Mouse (Mus musculus) limb, embryonic 14.5 days (tissue): ENCODE data around the gene Prkrip1. TPM values are rescaled to one million over a fixed set of nuclear protein-coding genes. Genes with fewer than 3 reads are reported as not detected.
"Not testable (repeated sequence)": the region's sequence is repeated elsewhere in the genome, so short reads cannot be mapped to it uniquely, and the experiment has no call there.

Experiments
- ATAC-seq: fragments of 200-750 bp; cut with Nextera tagmentation; 2 replicates; pipeline ENCODE4 v1.8.0; 2017; ENCODE audit warnings: low read depth, moderate number of reproducible peaks, moderate TSS enrichment; ENCODE audit not compliant: low FRiP score
- DNase-seq: peaks from one replicate; pipeline ENCODE4 v3.0.0-alpha.2; 2015; ENCODE audit warnings: low spot score
- H3K27ac ChIP-seq: fragments of 300-500 bp; sonication (generic); replicated peaks from 2 replicates; pipeline ENCODE4 v1.5.1; 2014; ENCODE audit warnings: low read depth, mild to moderate bottlenecking, low read length, moderate library complexity, mixed read lengths
- H3K27me3 ChIP-seq: fragments of 300-500 bp; sonication (generic); 2 replicates; pipeline ENCODE4 v1.6.1; 2014; ENCODE audit warnings: low read length, mixed read lengths; ENCODE audit not compliant: control insufficient read depth, insufficient read depth
- H3K36me3 ChIP-seq: fragments of 300-500 bp; sonication (generic); 2 replicates; pipeline ENCODE4 v1.6.1; 2014; ENCODE audit warnings: mild to moderate bottlenecking, low read length, moderate library complexity, mixed read lengths; ENCODE audit not compliant: control insufficient read depth, insufficient read depth
- H3K4me1 ChIP-seq: fragments of 300-500 bp; sonication (generic); 2 replicates; pipeline ENCODE4 v1.6.1; 2014; ENCODE audit warnings: antibody characterized with exemption, low read length, mixed read lengths; ENCODE audit not compliant: control insufficient read depth, insufficient read depth
- H3K4me2 ChIP-seq: fragments of 300-500 bp; sonication (generic); replicated peaks from 2 replicates; pipeline ENCODE4 v1.6.1; 2014; ENCODE audit warnings: low read depth, mild to moderate bottlenecking, low read length, moderate library complexity; ENCODE audit not compliant: severe bottlenecking
- H3K4me3 ChIP-seq: fragments of 300-500 bp; sonication (generic); replicated peaks from 2 replicates; pipeline ENCODE4 v1.5.1; 2014; ENCODE audit warnings: low read length
- H3K9ac ChIP-seq: fragments of 300-500 bp; sonication (generic); 2 replicates; pipeline ENCODE4 v1.6.1; 2014; ENCODE audit warnings: mild to moderate bottlenecking, low read depth, low read length, moderate library complexity; ENCODE audit not compliant: severe bottlenecking
- H3K9me3 ChIP-seq: fragments of 300-500 bp; sonication (generic); 2 replicates; pipeline ENCODE4 v1.6.1; 2016; ENCODE audit warnings: low read length; ENCODE audit not compliant: control insufficient read depth
- POLR2A ChIP-seq: fragments of 200-500 bp; IDR thresholded peaks from 2 replicates; pipeline ENCODE4 v1.8.0; 2012; ENCODE audit warnings: inconsistent platforms, mild to moderate bottlenecking, moderate library complexity, borderline replicate concordance; ENCODE audit not compliant: insufficient read depth, insufficient read length; ENCODE audit errors: extremely low read depth
- WGBS: fragments of 180-500 bp; shearing (Covaris S2); extraction: QIAGEN DNeasy Blood & Tissue Kit; methylation state at CpG from one replicate; pipeline ENCODE4 v1.1.7; 2014; 5-methylcytosine and 5-hydroxymethylcytosine counted together
- polyA plus RNA-seq, 2 experiments: library from polyadenylated mRNA; depleted of rRNA in 1 of 2; stranded (reverse) in 1 of 2; unstranded in 1 of 2; fragments of >200 nt; fragmentation: Nextera tagmentation in 1 of 2; extraction: Ambion mirVana in 1 of 2; gene quantifications; 2 replicates each; pipeline versions ENCODE4 v1.2.1 to v1.2.3; 2012 to 2014

Prkrip1 gene
- polyA plus RNA-seq, 2 experiments: 32.4 to 52.3 TPM

- H3K27me3 ChIP-seq: no peaks in the 10 kb centered on the region
- no peaks in the 10 kb centered on the region for H3K9me3 ChIP-seq
- no peak overlapping the region for H3K27ac ChIP-seq
- H3K9ac ChIP-seq: no peak overlapping the region
- no peak for TF ChIP-seq POLR2A
- no peak overlapping the region for H3K4me2 ChIP-seq
- no peaks in the 10 kb centered on the region for H3K4me1 ChIP-seq
- no peaks in the 10 kb centered on the region for H3K36me3 ChIP-seq
- ATAC-seq (no peak), DNase-seq (peak; percentile 22)
- 66% methylated on average over 8 of the region's 8 CpGs for WGBS
- no peak overlapping the region for H3K4me3 ChIP-seq
Observed at GRCm38 (mm10) chr5:136152365-136152764, 46.4 kb downstream of the Prkrip1 start.

- not testable (repeated sequence) for H3K4me3 ChIP-seq, H3K4me2 ChIP-seq, H3K36me3 ChIP-seq, H3K9ac ChIP-seq, H3K4me1 ChIP-seq, H3K27ac ChIP-seq, DNase-seq, H3K27me3 ChIP-seq, ATAC-seq, H3K9me3 ChIP-seq
- whole genome bisulfite sequencing: 70% methylated on average over 5 of the region's 5 CpGs
Observed at GRCm38 (mm10) chr5:136149134-136149576, 49.6 kb downstream of the Prkrip1 start.

GRCm38 (mm10) chr5:136147704-136148103, 51.1 kb downstream of the Prkrip1 start:
- Histone ChIP-seq H3K36me3 (no peaks in the 10 kb centered on the region), H3K9ac (no peak overlapping the region), H3K4me2 (no peak overlapping the region), H3K9me3 (no peaks in the 10 kb centered on the region), H3K27ac (no peak overlapping the region), H3K4me3 (no peak overlapping the region), H3K27me3 (no peaks in the 10 kb centered on the region), H3K4me1 (no peaks in the 10 kb centered on the region)
- 67% methylated on average over 8 of the region's 8 CpGs for WGBS
- ATAC-seq (no peak), DNase-seq (no peak)
- TF ChIP-seq POLR2A: no peak

- WGBS: 94% methylated on average over 1 of the region's 1 CpGs
- no peak overlapping the region for H3K27ac ChIP-seq
- no peak for DNase-seq
Observed at GRCm38 (mm10) chr5:136146936-136147335, 51.8 kb downstream of the Prkrip1 start.

GRCm38 (mm10) chr5:136144606-136145430, 53.9 kb downstream of the Prkrip1 start:
- WGBS: 57% methylated on average over 12 of the region's 12 CpGs
- TF ChIP-seq POLR2A: no peak
- Histone ChIP-seq H3K4me1 (no peaks in the 10 kb centered on the region), H3K27ac (no peak overlapping the region), H3K27me3 (no peaks in the 10 kb centered on the region), H3K4me2 (no peak overlapping the region), H3K36me3 (peaks cover 26% of the 10 kb centered on the region), H3K9ac (no peak overlapping the region), H3K9me3 (no peaks in the 10 kb centered on the region), H3K4me3 (no peak overlapping the region)
- ATAC-seq (no peak), DNase-seq (no peak)

More at GRCm38 (mm10) chr5:136146936-136147335, 51.8 kb downstream of the Prkrip1 start:
- no peak for TF ChIP-seq POLR2A
- H3K9ac ChIP-seq: no peak overlapping the region
- H3K9me3 ChIP-seq: no peaks in the 10 kb centered on the region
- H3K4me2 ChIP-seq: no peak overlapping the region
- no peak overlapping the region for H3K4me3 ChIP-seq
- no peaks in the 10 kb centered on the region for H3K27me3 ChIP-seq
- H3K4me1 ChIP-seq: no peaks in the 10 kb centered on the region
- ATAC-seq: no peak
- peaks cover 6% of the 10 kb centered on the region for H3K36me3 ChIP-seq
